Mouse (Mus musculus) midbrain, postnatal 0 days (tissue): ENCODE data around the gene Oprm1. TPM values are rescaled to one million over a fixed set of nuclear protein-coding genes. Genes with fewer than 3 reads are reported as not detected.

Experiments used
- ATAC-seq: fragments of 200-750 bp; cut with Nextera tagmentation; 2 replicates; pipeline ENCODE4 v1.8.0; 2017; ENCODE audit warnings: moderate number of reproducible peaks, mild to moderate bottlenecking, moderate TSS enrichment, moderate library complexity; ENCODE audit not compliant: low FRiP score
- DNase-seq: peaks from one replicate; pipeline ENCODE4 v3.0.0-alpha.2; 2015; ENCODE audit warnings: low spot score
- H3K27ac ChIP-seq: fragments of 300-500 bp; sonication (generic); 2 replicates; pipeline ENCODE4 v1.5.1; 2014; ENCODE audit warnings: low read depth, mild to moderate bottlenecking, low read length, mixed read lengths
- H3K27me3 ChIP-seq: fragments of 300-500 bp; sonication (generic); 2 replicates; pipeline ENCODE4 v1.6.1; 2014; ENCODE audit warnings: low read length, control low read depth, mixed read lengths; ENCODE audit not compliant: insufficient read depth
- H3K36me3 ChIP-seq: fragments of 300-500 bp; sonication (generic); 2 replicates; pipeline ENCODE4 v1.6.1; 2014; ENCODE audit warnings: low read length, control low read depth, mixed read lengths; ENCODE audit not compliant: insufficient read depth
- H3K4me1 ChIP-seq: fragments of 300-500 bp; sonication (generic); 2 replicates; pipeline ENCODE4 v1.6.1; 2014; ENCODE audit warnings: mild to moderate bottlenecking, control low read depth, antibody characterized with exemption, low read length, mixed read lengths; ENCODE audit not compliant: insufficient read depth
- H3K4me2 ChIP-seq: fragments of 300-500 bp; sonication (generic); 2 replicates; pipeline ENCODE4 v1.6.1; 2014; ENCODE audit warnings: low read depth, mild to moderate bottlenecking, low read length, mixed read lengths; ENCODE audit not compliant: poor library complexity, severe bottlenecking
- H3K4me3 ChIP-seq: fragments of 300-500 bp; sonication (generic); 2 replicates; pipeline ENCODE4 v1.5.1; 2014; ENCODE audit warnings: low read depth, mild to moderate bottlenecking, low read length, moderate library complexity
- H3K9ac ChIP-seq: fragments of 300-500 bp; sonication (generic); replicated peaks from 2 replicates; pipeline ENCODE4 v1.6.1; 2014; ENCODE audit warnings: mild to moderate bottlenecking, low read length, moderate library complexity, mixed read lengths; ENCODE audit not compliant: poor library complexity, severe bottlenecking
- H3K9me3 ChIP-seq: fragments of 300-500 bp; sonication (generic); 2 replicates; pipeline ENCODE4 v1.6.1; 2016; ENCODE audit warnings: low read length, control low read depth
- CTCF ChIP-seq: IDR thresholded peaks from 2 replicates; pipeline ENCODE4 v1.5.1; 2016; ENCODE audit warnings: antibody characterized with exemption, mild to moderate bottlenecking
- WGBS: fragments of 180-500 bp; shearing (Covaris S2); extraction: QIAGEN DNeasy Blood & Tissue Kit; methylation state at CpG from one replicate; pipeline ENCODE4 v1.1.7; 2014; 5-methylcytosine and 5-hydroxymethylcytosine counted together
- polyA plus RNA-seq: library from polyadenylated mRNA; unstranded; fragments of >200 nt; fragmentation: Nextera tagmentation; extraction: Ambion mirVana; gene quantifications from 2 replicates; pipeline ENCODE4 v1.2.1, GENCODE M21; 2015
- total RNA-seq: library from RNA; depleted of rRNA; stranded (reverse); fragments of >200 nt; gene quantifications from 2 replicates; pipeline ENCODE4 v1.2.3, GENCODE M21; 2014; rRNA removed

Gene Oprm1
- total RNA-seq (9.0 and 16.8 TPM in 2 replicates), polyA plus RNA-seq (2.4 and 2.8 TPM in 2 replicates)

DNA sequence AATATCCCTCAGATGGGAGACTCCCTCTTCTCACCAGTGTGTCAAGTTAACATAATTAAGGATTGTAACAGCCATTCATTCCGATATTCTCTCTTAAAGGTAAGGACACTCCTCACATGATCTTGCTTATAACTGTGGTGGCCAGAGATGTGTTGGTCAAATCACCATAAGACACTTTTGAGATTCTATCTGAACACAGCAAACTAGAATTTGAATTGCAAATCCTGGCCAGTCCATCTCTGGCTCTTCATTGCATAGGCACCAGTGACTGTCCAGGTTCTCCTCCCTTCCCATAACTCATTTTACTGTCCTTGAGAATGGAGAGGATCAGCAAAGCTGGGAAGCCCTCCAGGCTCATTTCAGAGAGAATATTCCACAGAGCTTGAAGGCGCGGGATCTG, at the start of gene Oprm1:
Gene Oprm1, plus strand, starts transcription at position 301 of the 400 bp plus-strand sequence.
- no peak within 1 kb of the TSS for H3K9ac ChIP-seq
- no peak for TF ChIP-seq CTCF
- H3K4me2 ChIP-seq, result no peak within 1 kb of the TSS
- no peaks in the 10 kb centered on the region for H3K36me3 ChIP-seq
- no peaks in the 10 kb centered on the region for H3K4me1 ChIP-seq
- DNase-seq (no peak), ATAC-seq (no peak)
- no peak within 1 kb of the TSS for H3K27ac ChIP-seq
- 85% methylated on average over 3 of the region's 3 CpGs for WGBS
- no peak within 1 kb of the TSS for H3K4me3 ChIP-seq
- H3K9me3 ChIP-seq, result no peaks in the 10 kb centered on the region
- H3K27me3 ChIP-seq, result no peaks in the 10 kb centered on the region

- Histone ChIP-seq H3K9ac (no peak overlapping the region), H3K27me3 (no peaks in the 10 kb centered on the region), H3K27ac (no peak overlapping the region), H3K9me3 (no peaks in the 10 kb centered on the region), H3K4me2 (no peak overlapping the region), H3K4me1 (no peaks in the 10 kb centered on the region), H3K4me3 (no peak overlapping the region), H3K36me3 (no peaks in the 10 kb centered on the region)
- no peak for ATAC-seq
- 84% methylated on average over 4 of the region's 4 CpGs for WGBS
- no peak for DNase-seq
- no peak for TF ChIP-seq CTCF
Measured at GRCm38 (mm10) chr10:6717181-6717948, 40.9 kb upstream of the Oprm1 start.

- Histone ChIP-seq H3K9ac (no peak overlapping the region), H3K4me2 (no peak overlapping the region), H3K9me3 (no peaks in the 10 kb centered on the region), H3K27ac (no peak overlapping the region), H3K27me3 (no peaks in the 10 kb centered on the region), H3K4me3 (no peak overlapping the region), H3K36me3 (no peaks in the 10 kb centered on the region), H3K4me1 (no peaks in the 10 kb centered on the region)
- ATAC-seq, result no peak
- 64% methylated on average over 1 of the region's 1 CpGs for WGBS
- peak; percentile 5 for DNase-seq
- no peak for TF ChIP-seq CTCF
Measured at GRCm38 (mm10) chr10:6723765-6724164, 34.5 kb upstream of the Oprm1 start.

GRCm38 (mm10) chr10:6728469-6728868, 29.8 kb upstream of the Oprm1 start:
- H3K4me2 ChIP-seq, result no peak overlapping the region
- no peaks in the 10 kb centered on the region for H3K27me3 ChIP-seq
- no peak for DNase-seq
- H3K9ac ChIP-seq, result no peak overlapping the region
- H3K27ac ChIP-seq, result no peak overlapping the region
- no peak for ATAC-seq
- H3K4me1 ChIP-seq, result no peaks in the 10 kb centered on the region
- H3K36me3 ChIP-seq, result no peaks in the 10 kb centered on the region
- H3K4me3 ChIP-seq, result no peak overlapping the region
- TF ChIP-seq CTCF, result peak; percentile 36; the same call in 1 of the 2 replicates
- no peaks in the 10 kb centered on the region for H3K9me3 ChIP-seq
- WGBS, result 95% methylated on average over 3 of the region's 3 CpGs

GRCm38 (mm10) chr10:6753375-6753774, 4.9 kb upstream of the Oprm1 start:
- no peak overlapping the region for H3K27ac ChIP-seq
- ATAC-seq (no peak), DNase-seq (no peak)
- H3K4me3 ChIP-seq, result no peak overlapping the region
- no peak overlapping the region for H3K9ac ChIP-seq
- no peaks in the 10 kb centered on the region for H3K4me1 ChIP-seq
- no peaks in the 10 kb centered on the region for H3K27me3 ChIP-seq
- 92% methylated on average over 5 of the region's 5 CpGs for WGBS
- H3K36me3 ChIP-seq, result no peaks in the 10 kb centered on the region
- TF ChIP-seq CTCF, result no peak
- no peak overlapping the region for H3K4me2 ChIP-seq
- H3K9me3 ChIP-seq, result no peaks in the 10 kb centered on the region

DNA sequence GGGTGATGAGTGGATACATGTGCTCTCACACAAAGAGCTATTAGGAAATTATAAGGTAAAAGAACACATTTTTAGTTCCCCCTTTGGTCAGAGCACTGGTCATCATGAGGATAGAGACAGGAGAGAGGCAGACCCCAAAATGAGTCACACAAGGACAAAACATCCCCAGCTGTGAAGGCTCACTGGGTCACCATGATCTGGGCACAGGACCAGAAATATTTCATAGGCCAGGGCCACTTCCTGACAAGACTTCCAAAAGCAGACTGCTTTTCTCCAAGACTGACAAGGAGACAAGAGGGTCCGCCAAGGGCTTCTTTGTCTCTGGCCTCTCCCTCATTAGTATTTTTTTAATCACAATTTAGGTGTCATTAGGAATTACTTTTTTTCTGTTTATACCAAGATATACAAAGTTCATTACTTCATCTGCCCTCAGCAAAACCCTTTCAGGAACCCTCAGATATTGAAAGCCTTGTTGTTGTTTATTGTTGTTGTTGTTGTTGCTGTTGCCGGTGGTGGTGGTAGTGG, 3.0 kb downstream of the Oprm1 start, which contains the start of gene Gm10945:
Gene Gm10945, minus strand, starts transcription at position 475 of the 525 bp plus-strand sequence.
- 89% methylated on average over 2 of the region's 2 CpGs for WGBS
- TF ChIP-seq CTCF, result no peak
- Histone ChIP-seq H3K4me3 (no peak within 1 kb of the TSS), H3K36me3 (no peaks in the 10 kb centered on the region), H3K4me2 (no peak within 1 kb of the TSS), H3K9me3 (no peaks in the 10 kb centered on the region), H3K27ac (no peak within 1 kb of the TSS), H3K4me1 (no peaks in the 10 kb centered on the region), H3K27me3 (no peaks in the 10 kb centered on the region), H3K9ac (no peak within 1 kb of the TSS)
- no peak for DNase-seq
- ATAC-seq, result no peak
